Mouse (Mus musculus): ENCODE results near the gene Becn1.

Gene Becn1

GRCm38 (mm10) chr11:101269577-101270116 lies 32.4 kb downstream of the Becn1 start:
- peak; percentile 32 for DNase-seq (ENCODE audit: low read depth, low spot score)

GRCm38 (mm10) chr11:101265906-101266305 lies 36.2 kb downstream of the Becn1 start:
- no peak for DNase-seq (ENCODE audit: low read depth, low spot score)

GRCm38 (mm10) chr11:101264954-101265471 lies 37.1 kb downstream of the Becn1 start:
- DNase-seq (ENCODE audit: low read depth, low spot score), result no peak

- DNase-seq (ENCODE audit: low read depth, low spot score), result no peak
Observed at GRCm38 (mm10) chr11:101263989-101264280, 38.2 kb downstream of the Becn1 start.

GRCm38 (mm10) chr11:101263138-101263988 lies 38.7 kb downstream of the Becn1 start:
- DNase-seq (ENCODE audit: low read depth, low spot score), result no peak

- no peak for DNase-seq (ENCODE audit: low read depth, low spot score)
Observed at GRCm38 (mm10) chr11:101262272-101262967, 39.7 kb downstream of the Becn1 start.

- DNase-seq (ENCODE audit: low read depth, low spot score), result no peak
Observed at GRCm38 (mm10) chr11:101260826-101261380, 41.2 kb downstream of the Becn1 start.

GRCm38 (mm10) chr11:101259948-101260825 lies 41.9 kb downstream of the Becn1 start, which contains the start of gene Wnk4:
Wnk4 (plus strand) TSS chr11:101260567.
- peak; percentile 74 for DNase-seq (ENCODE audit: low read depth, low spot score)

GRCm38 (mm10) chr11:101259261-101259712 lies 42.8 kb downstream of the Becn1 start:
- no peak for DNase-seq (ENCODE audit: low read depth, low spot score)

GRCm38 (mm10) chr11:101255826-101256775 lies 46.0 kb downstream of the Becn1 start:
- DNase-seq (ENCODE audit: low read depth, low spot score), result no peak

- peak; percentile 91 for DNase-seq (ENCODE audit: low read depth, low spot score)
Observed at GRCm38 (mm10) chr11:101253613-101254389, 48.3 kb downstream of the Becn1 start, which contains the start of gene Vps25. Vps25 (plus strand) TSS chr11:101253707.

GRCm38 (mm10) chr11:101252941-101253340 lies 49.1 kb downstream of the Becn1 start:
- DNase-seq (ENCODE audit: low read depth, low spot score), result no peak

- no peak for DNase-seq (ENCODE audit: low read depth, low spot score)
Observed at GRCm38 (mm10) chr11:101251031-101251430, 51.1 kb downstream of the Becn1 start.

- peak; percentile 93 for DNase-seq (ENCODE audit: low read depth, low spot score)
Observed at GRCm38 (mm10) chr11:101248258-101248994, 53.7 kb downstream of the Becn1 start.

GRCm38 (mm10) chr11:101247521-101248030 lies 54.5 kb downstream of the Becn1 start:
- no peak for DNase-seq (ENCODE audit: low read depth, low spot score)

GRCm38 (mm10) chr11:101246702-101247012 lies 55.4 kb downstream of the Becn1 start:
- no peak for DNase-seq (ENCODE audit: low read depth, low spot score)

- peak; percentile 65 for DNase-seq (ENCODE audit: low read depth, low spot score)
Observed at GRCm38 (mm10) chr11:101245855-101246701, 56.0 kb downstream of the Becn1 start, which contains the start of gene Ramp2. Ramp2 (plus strand) TSS chr11:101246028.
